Mouse (Mus musculus) yolk sac, embryonic 10.5 days (tissue): Measurements from ENCODE around the gene Idnk.

Experiments
- DNase-seq: peaks from one replicate; pipeline ENCODE4 v3.0.0-alpha.2; 2017; ENCODE audit warnings: low spot score

Idnk gene

GRCm38 (mm10) chr13:58157447-58158098 is at the start of gene Idnk:
TSS of gene Idnk (plus strand) at chr13:58157649.
- peak; percentile 86 for DNase-seq

- DNase-seq = no peak
Observed at GRCm38 (mm10) chr13:58111306-58111705, 46.1 kb upstream of the Idnk start.

GRCm38 (mm10) chr13:58112191-58112590 is 45.3 kb upstream of the Idnk start:
- no peak for DNase-seq

- no peak for DNase-seq
Observed at GRCm38 (mm10) chr13:58112601-58113041, 44.8 kb upstream of the Idnk start.

- DNase-seq = peak; percentile 73
Observed at GRCm38 (mm10) chr13:58113061-58113900, 44.2 kb upstream of the Idnk start, which contains the start of gene Klhl3. TSS of gene Klhl3 (minus strand) at chr13:58113592.

- DNase-seq = no peak
Observed at GRCm38 (mm10) chr13:58115227-58115626, 42.2 kb upstream of the Idnk start.

GRCm38 (mm10) chr13:58116801-58117200 is 40.6 kb upstream of the Idnk start:
- DNase-seq = no peak

- no peak for DNase-seq
Observed at GRCm38 (mm10) chr13:58117318-58118017, 40.0 kb upstream of the Idnk start.

GRCm38 (mm10) chr13:58122786-58123297 is 34.6 kb upstream of the Idnk start:
- peak; percentile 67 for DNase-seq

GRCm38 (mm10) chr13:58123381-58123780 is 34.1 kb upstream of the Idnk start:
- DNase-seq = no peak

GRCm38 (mm10) chr13:58124278-58124677 is 33.2 kb upstream of the Idnk start:
- no peak for DNase-seq

- DNase-seq = no peak
Observed at GRCm38 (mm10) chr13:58124989-58125388, 32.5 kb upstream of the Idnk start.

GRCm38 (mm10) chr13:58126126-58126525 is 31.3 kb upstream of the Idnk start:
- peak; percentile 53 for DNase-seq

GRCm38 (mm10) chr13:58126862-58127765 is 30.3 kb upstream of the Idnk start:
- DNase-seq = peak; percentile 58

- peak; percentile 50 for DNase-seq
Observed at GRCm38 (mm10) chr13:58127766-58128361, 29.6 kb upstream of the Idnk start.

GRCm38 (mm10) chr13:58128396-58128767 is 29.1 kb upstream of the Idnk start, which contains the start of gene Hnrnpa0:
TSS of gene Hnrnpa0 (minus strand) at chr13:58128556.
- DNase-seq = peak; percentile 93

- peak; percentile 96 for DNase-seq
Observed at GRCm38 (mm10) chr13:58128768-58129671, 28.4 kb upstream of the Idnk start.

- no peak for DNase-seq
Observed at GRCm38 (mm10) chr13:58129687-58130246, 27.7 kb upstream of the Idnk start.

GRCm38 (mm10) chr13:58131692-58132091 is 25.8 kb upstream of the Idnk start:
- no peak for DNase-seq
